Mouse (Mus musculus) gastrocnemius, adult 2 months (tissue): ENCODE data around the gene Cxcl9. TPM values are rescaled to one million over a fixed set of nuclear protein-coding genes. Genes with fewer than 3 reads are reported as not detected.

Experiments used
- DNase-seq: peaks from one replicate; pipeline ENCODE4 v3.0.0; 2022
- H3K27ac ChIP-seq: fragments of 200-600 bp; 2 replicates; pipeline ENCODE4 v1.8.1; 2022; ENCODE audit warnings: mild to moderate bottlenecking
- H3K4me3 ChIP-seq: fragments of 200-600 bp; 2 replicates; pipeline ENCODE4 v1.8.1; 2022; ENCODE audit warnings: mild to moderate bottlenecking, moderate library complexity
- CTCF ChIP-seq: fragments of 200-600 bp; IDR thresholded peaks from 2 replicates; pipeline ENCODE4 v1.8.1; 2022; ENCODE audit warnings: antibody characterized with exemption, mild to moderate bottlenecking, moderate library complexity
- intact Hi-C: fragments of 180-260 bp; cut with DNase I; formaldehyde crosslinking; loops from one replicate; pipeline ENCODE4 v1.15.1; 2025
- total RNA-seq, 2 experiments: library from RNA; stranded (reverse); gene quantifications; 2 replicates each; pipeline ENCODE4 v1.2.3; 2021

The Cxcl9 gene
- total RNA-seq, 2 experiments from 2014 or later: 0.10 to 0.45 TPM

DNA sequence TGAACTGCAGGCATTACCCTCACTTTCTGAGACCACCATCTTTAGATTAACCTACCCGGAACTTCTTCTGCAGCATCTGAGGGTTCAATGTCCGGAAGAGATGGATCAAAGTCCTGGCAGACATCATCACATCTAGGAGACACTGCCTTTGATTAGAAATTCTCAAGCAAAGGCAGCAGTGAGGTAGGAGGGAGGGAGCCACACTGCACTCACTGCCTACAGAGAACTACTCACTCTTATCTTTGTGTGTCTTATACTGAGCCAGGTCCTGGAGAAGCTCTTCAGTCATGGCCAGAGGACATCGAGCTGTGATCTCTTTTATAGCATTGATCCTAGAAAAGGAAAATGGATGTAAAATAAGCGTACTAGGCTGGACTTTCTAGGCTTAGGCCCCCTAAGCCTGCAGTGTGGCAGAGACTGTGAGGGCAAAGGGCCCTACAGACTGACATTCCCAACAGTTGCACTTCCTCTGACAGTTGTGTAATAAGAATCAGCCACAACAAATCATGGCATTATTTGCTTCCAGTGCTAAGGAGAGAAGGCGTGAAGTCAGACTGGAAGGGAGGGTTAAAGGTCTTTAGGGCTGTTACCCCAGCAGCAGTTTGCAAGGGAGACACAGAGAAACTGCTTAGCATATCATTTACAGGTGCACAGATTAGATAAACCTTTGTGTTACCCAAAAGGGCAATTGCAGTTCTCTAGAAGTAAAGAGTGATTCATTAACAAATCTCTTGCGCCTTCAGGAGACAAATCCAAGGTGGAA is 36.0 kb downstream of the Cxcl9 start:
- no peak for TF ChIP-seq CTCF
- no peak overlapping the region for H3K4me3 ChIP-seq
- H3K27ac ChIP-seq: no peak overlapping the region
- intact Hi-C loops: no loop called here
- no peak for DNase-seq

DNA sequence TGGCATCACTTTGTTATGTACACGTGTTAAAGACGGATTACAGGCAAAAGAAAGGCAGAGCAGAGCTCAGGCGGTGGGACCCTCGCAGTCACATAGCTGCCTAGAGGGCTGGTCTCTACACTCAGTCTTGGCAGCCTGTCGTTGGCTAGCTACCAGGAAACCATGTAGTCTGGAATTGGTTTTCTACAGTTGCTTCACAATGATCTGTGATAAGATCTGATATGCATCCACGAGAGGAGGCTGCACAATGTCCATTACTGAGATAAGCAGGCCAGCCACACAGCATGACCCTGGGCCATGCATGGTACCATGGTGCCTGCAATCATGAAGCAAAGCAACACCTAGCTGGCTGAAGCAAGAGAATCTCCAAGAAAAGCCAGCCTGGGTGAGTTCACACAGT is 40.0 kb downstream of the Cxcl9 start:
- intact Hi-C loops: no loop called here
- Histone ChIP-seq H3K4me3 (no peak overlapping the region), H3K27ac (no peak overlapping the region)
- no peak for DNase-seq
- no peak for TF ChIP-seq CTCF

DNA sequence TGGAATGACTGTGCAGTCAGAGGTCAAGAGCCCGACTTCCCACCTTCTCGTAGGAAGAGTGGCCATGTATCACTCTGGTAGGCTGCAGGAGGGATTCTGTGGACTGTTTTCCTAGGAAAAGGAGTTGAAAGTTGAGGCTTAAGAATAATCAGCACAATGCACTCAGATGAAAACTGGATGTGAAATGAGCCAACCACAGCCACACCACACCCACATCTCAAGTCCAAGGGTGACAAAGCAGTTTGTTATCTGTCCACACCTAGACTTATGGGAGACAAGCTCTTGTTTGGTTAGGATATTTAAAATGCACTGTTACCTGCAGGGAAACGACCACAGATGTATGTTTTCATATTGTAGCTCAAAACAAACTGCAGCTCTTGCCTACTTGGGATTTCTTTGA is 44.8 kb downstream of the Cxcl9 start:
- intact Hi-C loops: no loop called here
- Histone ChIP-seq H3K4me3 (no peak overlapping the region), H3K27ac (0 out of 2 replicates have a peak overlapping the region, but pooled peaks have one; percentile 3)
- no peak for TF ChIP-seq CTCF
- DNase-seq: no peak

DNA sequence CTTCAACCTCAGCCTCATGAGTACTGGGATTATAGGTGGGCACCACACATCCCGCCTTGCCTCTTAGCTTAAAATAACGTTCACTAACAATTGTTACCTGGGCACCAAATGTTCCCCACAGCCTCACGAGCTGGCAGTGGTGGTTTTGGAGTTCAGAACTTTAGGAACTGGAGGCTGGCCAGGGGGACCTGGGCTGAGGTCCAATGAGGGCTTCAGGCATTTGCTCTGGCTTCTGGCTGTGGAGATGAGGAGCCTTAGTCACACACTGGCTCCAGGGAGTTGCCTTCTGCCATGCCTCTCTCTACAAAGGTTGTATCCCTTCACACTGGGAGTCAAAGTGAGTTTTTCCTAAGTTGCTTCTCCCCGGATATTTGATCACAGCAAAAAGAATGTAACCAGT is 45.3 kb downstream of the Cxcl9 start:
- intact Hi-C loops: no loop called here
- peak; percentile 58 for DNase-seq
- TF ChIP-seq CTCF: no peak
- Histone ChIP-seq H3K27ac (peak overlapping the region; percentile 3; the same call in 1 of the 2 replicates), H3K4me3 (no peak overlapping the region)

DNA sequence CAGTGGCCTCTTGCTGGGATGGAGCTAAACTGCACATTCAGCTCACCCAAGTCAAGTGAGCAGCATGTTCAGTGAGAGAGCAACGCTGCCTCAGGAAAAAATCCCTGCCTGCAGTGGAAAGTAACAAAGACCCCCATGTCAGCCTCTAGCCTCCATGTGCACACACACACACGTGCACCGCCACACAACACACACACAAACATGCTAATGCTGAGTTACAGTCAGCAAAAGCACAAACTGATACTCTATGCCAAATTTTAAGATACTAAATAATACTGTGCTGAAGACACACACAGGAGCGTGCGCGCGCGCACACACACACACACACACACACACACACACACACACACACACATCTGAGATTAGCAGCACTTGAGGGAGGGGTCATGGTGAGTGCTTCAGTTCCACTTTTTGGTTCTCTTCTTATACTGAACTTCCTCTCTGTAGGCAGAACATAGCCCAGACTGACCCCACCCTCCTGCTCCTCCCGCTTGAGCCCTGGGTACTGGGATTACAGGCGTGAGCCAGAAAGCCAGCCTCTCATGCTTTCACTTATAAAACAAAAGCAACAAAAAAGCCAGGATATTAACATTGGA is 48.8 kb downstream of the Cxcl9 start:
- intact Hi-C loops: no loop called here
- no peak overlapping the region for H3K4me3 ChIP-seq
- peak overlapping the region; percentile 97; the same call in 1 of the 2 replicates for H3K27ac ChIP-seq
- no peak for TF ChIP-seq CTCF
- peak; percentile 46 for DNase-seq

DNA sequence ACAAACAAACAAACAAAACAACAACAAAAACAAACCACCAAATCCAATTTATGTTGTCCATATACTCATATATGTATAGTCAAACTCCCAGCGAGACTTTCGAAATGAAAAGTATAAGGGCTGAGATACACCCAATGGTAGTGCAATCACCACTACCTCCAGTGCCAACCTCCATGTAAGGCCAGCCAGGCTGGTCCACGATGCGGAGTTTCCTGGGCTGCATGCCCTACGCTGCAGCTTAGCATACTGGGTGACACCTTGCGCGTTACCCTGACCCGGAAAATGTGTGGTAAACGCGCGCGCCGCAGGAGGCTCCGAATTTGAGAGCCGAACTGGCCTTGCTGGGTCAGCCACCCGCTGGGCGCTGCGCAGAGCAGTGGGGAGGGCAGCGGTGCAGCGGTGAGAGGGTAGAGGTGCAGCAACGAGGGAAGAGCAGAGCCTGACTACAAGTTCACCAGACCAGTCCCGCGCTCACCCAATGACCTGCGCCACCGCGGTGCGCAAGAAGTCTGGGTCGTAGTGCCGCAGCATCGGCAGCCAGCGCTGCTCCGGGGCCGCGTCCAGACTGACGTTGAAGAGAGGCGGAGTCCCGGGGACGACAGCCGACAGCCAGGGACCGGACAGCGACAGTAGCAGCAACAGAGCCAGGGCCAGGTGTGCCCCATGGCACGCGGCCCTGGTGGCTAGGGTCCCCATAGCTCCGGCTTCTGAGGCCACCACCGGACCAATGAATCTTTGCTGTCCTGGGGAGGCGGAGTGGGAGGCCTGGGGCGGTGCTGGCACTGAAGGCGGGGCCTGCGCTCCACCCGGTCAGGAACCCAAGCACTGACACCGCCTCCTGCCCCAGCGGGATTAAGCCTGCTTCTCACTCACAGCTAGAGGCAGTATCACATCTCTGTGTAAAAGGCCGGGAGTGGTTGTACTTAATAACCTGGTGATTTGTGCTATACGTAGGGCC is 50.2 kb downstream of the Cxcl9 start, which contains the start of gene Naaa:
Naaa (minus strand) TSS at position 734 of the 958 bp plus-strand sequence.
- peak; percentile 68 for TF ChIP-seq CTCF
- Histone ChIP-seq H3K27ac (peak within 1 kb of the TSS; percentile 97), H3K4me3 (peak within 1 kb of the TSS; percentile 77)
- DNase-seq: peak; percentile 95
- intact Hi-C loops: no loop called here

Other genes starting within 250 kb of the Cxcl9 start
- gene G3bp2, start 244.4 kb downstream of the Cxcl9 start, total RNA-seq: 10 to 100 TPM; 49.1 to 73.5 TPM
- gene Uso1, start 190.1 kb downstream of the Cxcl9 start, total RNA-seq: 10 to 100 TPM; 63.2 to 72.3 TPM
- gene U90926, start 112.7 kb downstream of the Cxcl9 start, total RNA-seq: not detected
- not detected for gene Ppef2, start 71.8 kb downstream of the Cxcl9 start, total RNA-seq
- gene Naaa, start 49.9 kb downstream of the Cxcl9 start, total RNA-seq: 1 to 10 TPM; 5.5 to 8.5 TPM
- 10 to 100 TPM; 15.5 to 17.7 TPM for gene Sdad1, start 17.6 kb downstream of the Cxcl9 start, total RNA-seq
- gene Art3, start 3.7 kb upstream of the Cxcl9 start, total RNA-seq: 100 to 1,000 TPM; 394 to 399 TPM
- not detected for gene Cxcl10, start 20.8 kb upstream of the Cxcl9 start, total RNA-seq
- gene Nup54, start 107.1 kb upstream of the Cxcl9 start, total RNA-seq: 10 to 100 TPM in 1 of 2 experiments, 1 to 10 TPM in 1; 8.9 to 12.5 TPM
- gene Scarb2, start 178.8 kb upstream of the Cxcl9 start, total RNA-seq: 10 to 100 TPM; 61.7 to 78.6 TPM
- gene Fam47e, start 227.0 kb upstream of the Cxcl9 start, total RNA-seq: not detected